Mouse (Mus musculus) ovary, postnatal 14 days (tissue): ENCODE measurements around the gene Avil.
"Not testable (repeated sequence)": the region's sequence is repeated elsewhere in the genome, so short reads cannot be mapped to it uniquely, and the experiment has no call there.

ENCODE experiments used
- DNase-seq: peaks from one replicate; pipeline ENCODE4 v3.0.0; 2022; ENCODE audit warnings: low spot score

The Avil gene

GRCm38 (mm10) chr10:127059968-127060916, 59.7 kb downstream of the Avil start, which contains the start of gene March9:
Gene March9, minus strand, starts transcription at chr10:127060184.
- no peak for DNase-seq

GRCm38 (mm10) chr10:127061085-127061484, 60.6 kb downstream of the Avil start:
- no peak for DNase-seq

- DNase-seq, result no peak
These were observed 61.0 kb downstream of the Avil start for GRCm38 (mm10) chr10:127061513-127061912.

- DNase-seq, result not testable (repeated sequence)
These were observed 61.6 kb downstream of the Avil start for GRCm38 (mm10) chr10:127062101-127062500.

GRCm38 (mm10) chr10:127062503-127062902, 62.0 kb downstream of the Avil start:
- no peak for DNase-seq

GRCm38 (mm10) chr10:127063239-127063872, 62.8 kb downstream of the Avil start, which contains the start of gene Cdk4:
Gene Cdk4, plus strand, starts transcription at chr10:127063534.
- peak; percentile 95 for DNase-seq

GRCm38 (mm10) chr10:127063913-127064870, 63.7 kb downstream of the Avil start:
- DNase-seq, result no peak

GRCm38 (mm10) chr10:127065981-127066380, 65.5 kb downstream of the Avil start:
- no peak for DNase-seq

GRCm38 (mm10) chr10:127066519-127067018, 66.1 kb downstream of the Avil start:
- DNase-seq, result no peak

- no peak for DNase-seq
These were observed 68.0 kb downstream of the Avil start for GRCm38 (mm10) chr10:127068360-127069038.

- DNase-seq, result no peak
These were observed 69.0 kb downstream of the Avil start for GRCm38 (mm10) chr10:127069281-127070189.
